Mouse (Mus musculus) lung, adult 2 months (tissue): ENCODE results near the gene Arid1b. TPM values are rescaled to one million over a fixed set of nuclear protein-coding genes. Genes with fewer than 3 reads are reported as not detected.

Experiments used
- DNase-seq: peaks from one replicate; pipeline ENCODE4 v3.0.0; 2022
- H3K4me1 ChIP-seq: fragments of 200-500 bp; 2 replicates; pipeline ENCODE4 v1.6.1; 2011; ENCODE audit warnings: low read length; ENCODE audit not compliant: control insufficient read depth, insufficient read depth
- H3K4me3 ChIP-seq: fragments of 200-500 bp; replicated peaks from 2 replicates; pipeline ENCODE3; 2011; ENCODE audit warnings: low read depth, mild to moderate bottlenecking, control low read depth, low read length; ENCODE audit errors: extremely low read depth
- CTCF ChIP-seq: fragments of 200-500 bp; IDR thresholded peaks from 2 replicates; pipeline ENCODE4 v1.5.1; 2011; ENCODE audit warnings: mild to moderate bottlenecking, low read length, control low read depth; ENCODE audit not compliant: insufficient read depth
- POLR2A ChIP-seq: fragments of 200-500 bp; IDR thresholded peaks from 2 replicates; pipeline ENCODE4 v1.6.1; 2011; ENCODE audit warnings: low read depth, mild to moderate bottlenecking, control low read depth, low read length, borderline replicate concordance; ENCODE audit errors: extremely low read depth
- WGBS: fragments of 180-500 bp; shearing (Covaris S2); methylation state at CpG from one replicate; pipeline ENCODE4 v1.1.7; 2018; 5-methylcytosine and 5-hydroxymethylcytosine counted together
- polyA plus RNA-seq: library from polyadenylated mRNA; depleted of rRNA; stranded (reverse); fragments of >200 nt; gene quantifications from 2 replicates; pipeline ENCODE4 v1.2.3, GENCODE M21; 2012

Gene Arid1b
- polyA plus RNA-seq, 1 experiment = 60.1 TPM

DNA sequence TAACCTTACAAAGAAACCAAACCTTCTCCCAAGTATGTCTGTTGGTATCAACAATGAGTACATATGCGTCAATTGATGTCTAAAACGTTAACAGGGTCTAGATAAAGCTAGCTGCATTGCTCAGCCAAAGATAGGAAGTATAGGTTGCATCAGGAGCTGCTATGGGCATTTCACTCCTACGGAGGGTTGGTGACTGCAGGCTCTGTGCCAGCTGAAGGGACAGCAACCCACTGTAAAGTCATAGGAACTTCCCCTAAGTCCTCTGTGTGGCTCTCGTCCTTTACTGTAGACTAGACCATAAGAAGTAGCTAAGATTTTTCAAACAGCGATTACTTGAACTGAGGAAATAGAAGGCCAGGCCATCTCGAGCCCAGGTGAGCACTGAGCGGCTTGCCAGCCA lies 316.9 kb downstream of the Arid1b start:
- Histone ChIP-seq H3K4me1 (no peaks in the 10 kb centered on the region; the same call in 1 of the 2 replicates), H3K4me3 (no peak overlapping the region)
- WGBS = 79% methylated on average over 7 of the region's 7 CpGs
- no peak for DNase-seq
- TF ChIP-seq POLR2A (no peak), CTCF (no peak)

DNA sequence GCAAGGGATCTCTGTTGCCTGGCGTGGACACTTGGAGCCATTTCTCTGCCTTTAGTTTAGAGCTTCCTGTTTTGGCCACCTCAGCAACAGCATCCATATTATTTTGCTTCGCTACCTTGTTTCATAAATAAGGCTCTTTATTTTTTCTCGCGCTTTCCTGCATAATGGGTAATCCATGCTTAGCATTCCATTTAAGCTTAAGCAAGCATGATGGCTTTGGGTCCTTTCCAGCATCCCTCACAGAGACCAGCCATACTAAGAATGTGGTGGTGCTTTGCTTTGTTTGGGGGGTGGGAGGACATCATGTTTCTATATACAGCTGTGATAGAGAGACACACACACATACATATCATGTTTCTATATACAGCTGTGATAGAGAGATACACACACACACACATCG lies 318.2 kb downstream of the Arid1b start:
- no peak overlapping the region for H3K4me3 ChIP-seq
- TF ChIP-seq POLR2A = no peak
- TF ChIP-seq CTCF = no peak
- 88% methylated on average over 5 of the region's 5 CpGs for WGBS
- no peak for DNase-seq
- no peaks in the 10 kb centered on the region; the same call in 1 of the 2 replicates for H3K4me1 ChIP-seq

DNA sequence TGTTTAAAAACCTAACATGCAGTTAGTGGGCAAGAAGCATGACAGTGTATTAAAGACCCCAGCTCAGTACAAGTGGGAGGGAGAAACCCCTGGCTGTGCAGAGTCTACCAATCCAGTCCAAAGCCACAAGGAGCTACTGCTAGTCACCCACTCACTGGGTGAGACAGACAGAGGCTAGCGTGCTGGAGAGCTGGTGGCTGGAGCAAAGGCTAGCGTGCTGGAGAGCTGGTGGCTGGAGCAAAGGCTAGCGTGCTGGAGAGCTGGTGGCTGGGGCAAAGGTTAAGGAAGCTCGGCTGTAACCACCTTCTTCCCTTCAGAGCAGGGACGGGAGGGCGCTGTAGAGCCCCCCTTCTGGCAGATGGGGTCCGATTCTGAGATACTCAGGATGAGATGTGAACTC lies 320.6 kb downstream of the Arid1b start:
- H3K4me3 ChIP-seq = no peak overlapping the region
- WGBS = 74% methylated on average over 7 of the region's 7 CpGs
- no peaks in the 10 kb centered on the region for H3K4me1 ChIP-seq
- no peak for DNase-seq
- TF ChIP-seq CTCF (no peak), POLR2A (no peak)

DNA sequence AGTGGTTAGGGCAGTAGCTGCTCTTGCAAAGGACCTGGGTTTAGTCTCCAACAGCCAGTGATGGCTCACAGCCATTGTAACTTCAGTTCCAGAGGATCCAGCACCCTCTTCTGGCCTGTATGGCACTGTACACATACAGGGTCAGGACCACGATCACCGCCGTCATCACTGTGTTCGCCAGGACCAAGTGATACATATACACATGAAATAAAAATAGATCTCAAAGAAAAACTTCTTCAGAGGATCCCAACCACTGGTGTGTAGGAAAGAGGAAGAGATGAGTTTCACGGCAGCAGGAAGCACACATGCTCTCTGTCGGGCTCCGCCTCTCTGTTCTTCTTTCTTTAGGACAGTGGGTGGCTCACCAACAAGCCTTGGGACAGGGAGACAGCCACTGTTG lies 322.4 kb downstream of the Arid1b start:
- no peak overlapping the region for H3K4me3 ChIP-seq
- TF ChIP-seq POLR2A (no peak), CTCF (0 out of 2 replicates have a peak, but pooled peaks have one; percentile 19)
- no peaks in the 10 kb centered on the region for H3K4me1 ChIP-seq
- DNase-seq = no peak
- 74% methylated on average over 7 of the region's 7 CpGs for WGBS

DNA sequence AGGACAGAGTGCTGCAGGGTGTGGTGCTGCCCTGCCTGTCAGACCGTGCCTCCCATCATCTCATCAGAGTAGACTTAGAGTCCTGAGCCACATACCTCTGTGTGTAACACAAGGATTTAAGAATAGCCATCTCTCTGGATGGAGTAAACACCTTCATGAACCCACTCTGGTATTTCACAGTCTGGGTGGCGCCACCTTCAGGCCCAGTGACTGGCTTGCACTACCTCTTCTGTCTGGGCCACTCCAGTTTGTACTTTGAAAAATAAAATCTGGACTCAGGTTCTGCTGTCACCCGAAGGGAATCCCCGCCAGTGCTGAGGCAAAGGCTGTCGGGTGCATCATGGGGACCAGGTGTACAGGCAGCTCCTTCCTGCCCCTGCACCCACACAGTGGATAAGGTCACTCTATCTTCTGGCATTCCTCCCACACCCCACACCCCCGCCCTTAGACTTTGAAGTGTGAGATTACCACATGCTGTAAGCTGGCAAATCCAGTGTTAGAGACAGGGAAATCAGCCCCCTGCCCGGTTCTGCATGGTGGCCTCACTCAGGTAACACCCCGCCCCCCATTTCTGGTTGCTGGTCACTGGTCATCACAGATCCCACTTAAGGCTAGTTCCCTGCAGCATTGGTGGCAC lies 327.6 kb downstream of the Arid1b start:
- TF ChIP-seq POLR2A (no peak), CTCF (peak; percentile 29)
- DNase-seq = no peak
- peaks cover 5% of the 10 kb centered on the region for H3K4me1 ChIP-seq
- 73% methylated on average over 8 of the region's 8 CpGs for WGBS
- no peak overlapping the region for H3K4me3 ChIP-seq

DNA sequence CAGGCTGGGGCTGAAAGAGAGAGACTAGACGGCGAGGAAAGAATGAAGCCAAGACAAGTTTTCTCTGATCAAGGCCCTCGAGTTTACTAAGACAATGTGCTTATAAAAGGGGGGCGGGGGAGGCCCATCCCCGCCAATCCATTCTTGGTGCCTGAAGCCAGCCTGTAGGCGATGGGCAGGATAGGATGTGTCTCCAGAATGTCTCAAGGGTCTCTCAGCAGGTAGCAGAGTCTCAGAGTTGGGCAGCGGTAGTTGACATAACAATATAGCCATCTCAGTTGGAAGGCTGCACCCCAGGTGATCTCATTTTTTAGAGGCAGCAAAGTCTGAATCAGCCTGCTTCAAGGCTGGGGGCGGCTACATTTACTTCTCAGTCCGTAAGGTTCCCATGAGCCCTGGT lies 328.5 kb downstream of the Arid1b start:
- TF ChIP-seq POLR2A = no peak
- no peak for TF ChIP-seq CTCF
- no peak overlapping the region for H3K4me3 ChIP-seq
- no peak for DNase-seq
- WGBS = 85% methylated on average over 9 of the region's 9 CpGs
- peaks cover 5% of the 10 kb centered on the region for H3K4me1 ChIP-seq

DNA sequence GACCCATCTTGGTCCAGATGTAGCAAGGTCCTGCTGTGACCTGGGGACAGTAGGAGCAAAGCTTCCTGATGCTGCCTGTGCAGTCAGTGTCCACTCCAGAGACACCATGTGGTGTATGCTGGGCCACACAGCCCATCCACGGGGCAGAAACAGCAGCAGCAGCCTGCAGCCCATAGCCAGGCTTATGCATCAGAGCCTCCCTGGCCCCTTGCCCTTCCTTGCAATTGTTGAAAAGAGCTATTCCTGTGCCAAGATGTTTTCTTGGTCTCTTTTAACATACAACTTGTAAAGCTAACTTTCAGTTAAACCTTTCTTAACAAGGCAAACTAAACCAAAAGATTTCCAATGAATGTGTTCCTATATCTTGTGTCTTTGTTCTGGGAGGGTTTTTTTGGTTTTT lies 329.6 kb downstream of the Arid1b start:
- H3K4me3 ChIP-seq = no peak overlapping the region
- 8% methylated on average over 1 of the region's 1 CpGs for WGBS
- no peak for DNase-seq
- no peak for TF ChIP-seq CTCF
- TF ChIP-seq POLR2A = no peak
- peaks cover 5% of the 10 kb centered on the region for H3K4me1 ChIP-seq

DNA sequence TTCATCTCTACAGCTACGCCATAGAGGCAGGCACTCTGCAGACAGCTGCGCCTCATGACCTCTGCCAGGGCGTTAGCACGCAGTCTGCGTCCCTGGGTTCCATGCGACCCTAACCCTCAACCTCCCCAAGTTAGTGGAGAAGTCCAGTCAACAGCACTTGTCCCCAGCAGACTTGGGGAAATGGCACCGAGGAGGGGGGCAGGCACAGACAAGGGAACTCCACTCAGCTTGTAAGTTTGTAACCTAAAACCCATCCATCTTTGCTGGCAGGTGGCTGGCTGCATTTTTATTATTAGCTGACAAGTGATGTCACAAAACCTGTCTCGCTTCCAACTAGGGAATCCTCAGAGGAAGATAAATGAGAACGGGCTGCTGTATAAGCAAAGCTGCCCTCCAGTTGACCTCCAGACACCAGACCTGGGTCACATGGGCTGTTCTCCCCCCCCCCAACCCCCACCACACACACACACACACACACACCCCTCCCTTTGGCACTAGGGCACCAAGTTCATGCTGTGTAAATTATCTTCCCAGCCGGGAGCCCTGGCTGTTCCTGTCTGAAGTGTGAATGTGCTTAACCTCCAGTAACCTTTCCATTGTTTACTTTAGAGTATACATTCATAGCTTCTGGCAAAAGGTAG lies 330.2 kb downstream of the Arid1b start:
- Histone ChIP-seq H3K4me1 (peaks cover 5% of the 10 kb centered on the region), H3K4me3 (no peak overlapping the region)
- 26% methylated on average over 10 of the region's 10 CpGs for WGBS
- DNase-seq = no peak
- TF ChIP-seq POLR2A (no peak), CTCF (no peak)

DNA sequence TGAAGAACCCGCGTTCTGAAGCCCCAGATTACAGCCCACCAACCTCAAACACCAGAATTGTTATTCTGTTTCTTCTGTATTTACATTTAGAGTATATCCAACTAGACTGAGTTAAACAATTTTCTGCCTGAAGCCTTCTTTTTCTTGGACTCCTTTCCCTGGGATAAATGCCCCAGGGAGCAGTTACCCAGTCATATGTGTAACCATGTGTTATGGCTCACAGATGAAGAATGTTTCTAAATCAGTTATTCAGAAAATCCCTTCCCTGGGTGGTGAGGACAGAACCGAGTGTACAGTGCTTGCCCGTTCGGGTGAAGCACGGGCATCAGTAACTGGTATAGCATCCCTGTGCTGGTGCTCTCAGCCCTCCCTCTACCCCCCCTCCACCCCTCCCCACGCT lies 332.6 kb downstream of the Arid1b start:
- no peak for DNase-seq
- no peak overlapping the region for H3K4me3 ChIP-seq
- H3K4me1 ChIP-seq = peaks cover 5% of the 10 kb centered on the region
- TF ChIP-seq CTCF (no peak), POLR2A (no peak)
- WGBS = 80% methylated on average over 7 of the region's 7 CpGs
